Mouse (Mus musculus) monocyte, adult 5-6 weeks (primary cell): ENCODE results near the gene Abcc4. TPM values are rescaled to one million over a fixed set of nuclear protein-coding genes. Genes with fewer than 3 reads are reported as not detected.
A peak's percentile ranks its signal among the peaks of the same experiment; 100 is the strongest.
"Not testable (repeated sequence)": the region's sequence is repeated elsewhere in the genome, so short reads cannot be mapped to it uniquely, and the experiment has no call there.

Source experiments
- ATAC-seq: fragments of 153-309, 156-312 bp; replicated peaks from 2 replicates; pipeline ENCODE4 v1.8.0; 2017; ENCODE audit warnings: mild to moderate bottlenecking; ENCODE audit not compliant: low TSS enrichment, insufficient number of reproducible peaks, severe bottlenecking, poor library complexity, low FRiP score
- total RNA-seq: library from RNA; stranded (forward); fragments of 200-1000, 200-491, 200-594 nt; gene quantifications from 3 replicates; pipeline ENCODE4 v1.2.3, GENCODE M21; 2017

Abcc4 gene
- total RNA-seq, 1 experiment from 2014 or later, result 11.1 TPM

- no peak for ATAC-seq
Observed at GRCm38 (mm10) chr14:118656036-118656435, 50.0 kb downstream of the Abcc4 start.

- no peak for ATAC-seq
Observed at GRCm38 (mm10) chr14:118654903-118655302, 51.1 kb downstream of the Abcc4 start.

DNA sequence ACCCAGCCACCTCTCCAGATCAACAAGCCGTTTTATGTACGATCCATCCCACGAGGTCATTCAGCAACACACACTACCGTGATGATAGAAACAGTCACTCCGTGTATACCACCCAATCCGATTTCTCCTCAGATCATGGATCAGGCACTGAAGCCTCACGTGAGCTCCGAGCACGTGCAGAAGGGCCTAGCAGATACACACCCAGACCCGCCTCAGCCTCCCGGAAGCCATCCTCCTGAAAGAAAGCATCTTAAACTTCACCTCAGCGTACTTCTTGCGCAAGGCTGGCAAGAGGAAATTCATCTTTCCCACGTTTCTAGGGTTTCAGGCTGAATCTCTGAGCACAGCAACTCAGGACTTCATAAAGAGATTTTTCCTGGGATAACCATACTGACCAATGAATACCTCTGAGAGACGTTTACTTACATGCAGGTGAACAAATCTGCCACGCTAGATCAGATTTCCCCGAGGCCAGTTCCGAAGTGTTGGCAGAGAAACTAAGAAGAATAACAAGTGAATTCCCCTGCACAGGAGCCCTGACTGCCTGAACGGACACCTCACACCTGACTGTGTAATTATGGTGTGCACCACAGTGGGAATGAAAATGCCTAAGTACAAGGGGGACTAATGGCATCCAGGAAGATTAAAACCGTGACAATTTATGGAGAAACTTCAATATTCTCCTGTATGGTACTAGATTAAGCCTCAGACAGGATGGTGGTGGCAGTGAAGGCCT lies 54.1 kb downstream of the Abcc4 start:
- no peak for ATAC-seq

DNA sequence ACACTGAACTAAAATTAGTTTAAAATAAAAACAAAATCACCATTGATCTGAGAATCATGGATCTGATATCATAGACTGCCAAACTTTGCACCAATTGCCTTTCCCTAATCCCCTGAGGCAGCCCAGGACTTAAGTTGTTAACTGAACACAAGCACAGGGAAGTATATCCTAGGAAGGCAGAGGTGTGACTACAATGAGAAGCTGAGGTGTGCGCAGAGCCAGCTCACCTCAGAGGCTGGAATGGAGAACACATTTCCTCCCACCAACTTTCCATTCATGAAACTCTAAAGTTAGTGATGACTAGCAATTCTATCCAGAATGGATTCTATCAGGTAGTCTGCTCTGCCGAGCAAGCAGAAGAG lies 56.1 kb downstream of the Abcc4 start:
- no peak for ATAC-seq

- ATAC-seq, result no peak
Observed at GRCm38 (mm10) chr14:118649199-118649894, 56.7 kb downstream of the Abcc4 start.

DNA sequence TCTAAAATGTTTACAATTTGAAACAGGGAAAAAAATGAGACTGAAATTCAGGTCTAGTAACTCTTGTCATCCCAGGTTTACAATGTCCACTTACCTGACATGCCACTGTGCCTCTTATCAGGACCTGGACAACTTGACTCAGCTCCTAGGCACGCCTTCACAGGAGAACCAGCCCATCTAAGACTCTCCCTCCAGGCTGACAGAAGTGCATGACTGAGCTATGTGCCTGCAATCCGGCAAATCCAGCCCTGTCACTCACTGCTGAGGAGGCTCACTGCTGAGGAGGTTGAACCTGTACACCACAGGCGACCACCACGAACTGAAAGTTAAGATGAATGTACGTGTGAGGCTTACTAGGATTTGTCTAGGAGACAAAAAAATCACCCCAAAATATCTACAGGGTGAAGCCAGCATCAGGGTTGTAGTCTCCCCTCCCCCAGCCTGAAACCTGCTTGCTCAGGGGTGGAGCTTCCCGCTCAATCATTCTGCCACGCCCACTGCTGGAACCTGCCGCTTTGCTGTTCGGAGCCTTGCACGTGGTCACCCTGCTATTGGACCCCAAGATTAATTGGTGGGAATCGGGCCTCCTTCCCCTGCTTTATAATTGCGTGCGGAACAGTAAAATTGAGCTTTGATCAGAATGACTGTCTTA lies 63.0 kb downstream of the Abcc4 start:
- ATAC-seq, result not testable (repeated sequence)

- no peak for ATAC-seq
Observed at GRCm38 (mm10) chr14:118642140-118642539, 63.9 kb downstream of the Abcc4 start.

DNA sequence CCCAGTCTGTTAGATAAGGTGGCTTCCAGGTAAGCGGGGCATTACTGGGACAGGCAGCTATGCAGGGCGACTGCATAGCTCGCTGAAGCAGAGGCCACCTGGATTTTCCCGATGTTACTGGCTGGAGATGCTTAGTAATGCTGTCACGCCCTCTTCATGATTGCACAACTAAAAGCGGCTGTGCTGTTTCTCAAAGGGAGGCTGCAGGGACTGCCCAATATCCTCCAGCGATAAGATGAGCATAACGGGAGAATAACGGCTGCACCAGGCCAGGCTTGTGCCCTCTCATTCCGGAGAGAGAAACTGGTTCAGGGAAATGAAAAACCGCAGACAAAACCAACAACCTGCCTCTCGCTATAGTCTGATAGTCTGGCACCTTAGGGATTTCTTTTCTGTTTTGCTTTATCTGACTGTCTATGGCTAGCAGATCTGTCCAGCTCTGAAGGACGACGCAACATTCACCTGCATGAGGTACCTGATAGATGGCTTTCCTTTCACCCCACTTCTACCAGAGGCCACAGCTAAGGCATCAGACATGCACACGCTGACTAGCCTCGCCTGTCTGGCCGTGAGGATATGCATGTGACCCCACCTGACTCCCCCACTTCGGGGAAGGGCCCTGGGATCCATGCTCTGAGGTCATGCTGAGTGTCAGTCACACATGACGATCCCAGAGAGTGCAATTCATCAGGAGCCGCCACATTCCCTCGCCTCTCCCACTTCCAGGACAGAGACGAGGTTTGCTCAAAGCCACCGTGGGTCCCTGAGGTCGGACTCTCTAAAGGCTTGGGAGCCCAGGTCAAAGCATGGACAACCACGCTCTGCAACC lies 67.4 kb downstream of the Abcc4 start:
- ATAC-seq, result no peak

- no peak for ATAC-seq
Observed at GRCm38 (mm10) chr14:118635493-118636183, 70.4 kb downstream of the Abcc4 start.

- ATAC-seq, result no peak
Observed at GRCm38 (mm10) chr14:118629649-118630048, 76.4 kb downstream of the Abcc4 start.

DNA sequence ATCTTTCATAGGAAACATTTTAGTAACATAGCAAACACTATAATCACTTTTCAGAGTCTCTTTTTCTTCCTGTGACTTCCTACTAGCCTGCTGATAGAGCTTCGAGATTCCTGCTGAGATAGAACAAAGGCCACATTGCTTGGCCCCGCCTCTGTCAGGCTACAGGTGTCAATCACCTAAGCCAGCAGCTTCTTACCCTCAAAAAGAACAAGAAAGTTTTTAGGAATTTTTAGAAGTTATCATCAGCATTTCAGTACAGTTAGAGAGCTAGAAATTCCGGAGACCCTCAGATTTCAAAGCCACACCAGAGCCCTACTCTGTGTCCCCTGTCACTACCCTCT lies 84.6 kb downstream of the Abcc4 start:
- no peak for ATAC-seq

DNA sequence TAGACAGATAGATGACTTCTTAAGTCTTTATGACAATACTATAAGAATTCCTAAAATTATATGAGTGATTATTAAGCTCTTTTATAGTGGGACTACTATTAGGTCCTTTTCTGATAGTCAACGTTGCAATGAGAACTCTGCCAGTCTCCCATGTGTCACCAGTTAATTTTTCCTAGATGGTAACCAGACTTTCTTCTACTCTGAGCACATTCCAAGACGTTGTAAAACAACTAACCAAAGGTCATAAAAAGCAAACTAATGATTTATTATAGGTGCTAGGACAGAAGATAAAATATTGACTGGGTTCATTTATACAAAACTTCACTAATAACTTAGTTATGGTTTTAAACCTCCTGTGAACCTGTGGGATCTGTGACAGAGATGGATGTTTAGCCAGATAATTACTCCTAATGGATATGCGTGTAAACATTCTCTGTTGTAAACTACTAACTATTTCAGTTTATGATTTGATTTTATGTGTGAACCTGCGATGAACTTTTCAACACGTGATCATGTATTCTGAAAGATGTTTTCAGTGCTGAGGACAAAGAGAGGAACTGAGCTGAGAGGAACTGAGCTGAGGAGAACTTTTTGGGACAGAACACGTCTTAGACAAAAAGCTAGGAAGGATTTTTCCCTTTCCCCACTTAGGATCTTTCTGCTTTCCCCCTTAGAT lies 85.1 kb downstream of the Abcc4 start:
- ATAC-seq, result no peak

DNA sequence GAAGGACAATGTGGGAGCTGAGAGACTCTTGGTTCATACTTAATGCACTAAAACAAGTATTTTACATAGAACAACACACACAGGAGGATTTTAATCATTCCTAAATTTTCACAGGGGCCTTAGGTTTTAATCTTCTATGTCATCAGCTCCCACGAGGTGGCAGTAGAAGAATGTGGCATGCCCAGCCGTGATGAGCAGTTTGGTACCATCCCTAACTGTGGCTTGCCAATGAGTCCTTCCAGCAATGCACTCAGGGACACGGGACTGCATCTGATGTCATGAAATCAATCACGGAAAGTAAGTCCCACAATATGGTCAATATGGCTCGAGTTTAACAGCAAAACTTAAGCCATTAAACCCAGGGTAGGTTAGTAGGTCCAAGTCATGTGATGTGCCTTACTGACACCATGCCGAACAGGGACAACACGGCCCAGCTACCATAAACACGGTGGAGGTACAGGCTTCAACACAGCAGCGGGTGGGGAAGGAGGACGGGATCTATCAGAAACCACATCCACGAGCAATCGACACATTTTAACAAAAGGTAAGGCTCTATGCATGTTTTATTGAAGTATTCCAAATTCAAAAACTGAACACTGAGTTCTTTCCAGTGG lies 89.2 kb downstream of the Abcc4 start:
- ATAC-seq, result peak; percentile 61

DNA sequence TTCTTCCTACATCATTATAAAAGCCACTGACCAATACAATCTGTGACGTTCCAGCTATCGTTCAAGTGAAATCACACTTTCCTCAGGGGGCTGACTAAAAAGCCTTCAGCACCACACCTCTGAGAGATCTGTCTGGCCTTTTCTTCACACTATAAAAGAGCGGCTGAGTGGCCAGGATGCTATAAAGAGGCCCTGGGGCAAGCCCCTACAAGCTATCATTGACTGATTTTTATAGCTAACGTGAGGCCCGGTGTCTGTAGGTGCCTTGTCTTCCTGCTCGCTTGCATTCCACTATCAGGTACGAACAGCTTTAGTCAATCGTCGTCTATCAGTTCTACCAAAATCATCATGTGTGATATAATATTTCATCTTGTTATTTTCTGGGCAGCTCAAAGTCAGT lies 92.3 kb downstream of the Abcc4 start:
- no peak for ATAC-seq

DNA sequence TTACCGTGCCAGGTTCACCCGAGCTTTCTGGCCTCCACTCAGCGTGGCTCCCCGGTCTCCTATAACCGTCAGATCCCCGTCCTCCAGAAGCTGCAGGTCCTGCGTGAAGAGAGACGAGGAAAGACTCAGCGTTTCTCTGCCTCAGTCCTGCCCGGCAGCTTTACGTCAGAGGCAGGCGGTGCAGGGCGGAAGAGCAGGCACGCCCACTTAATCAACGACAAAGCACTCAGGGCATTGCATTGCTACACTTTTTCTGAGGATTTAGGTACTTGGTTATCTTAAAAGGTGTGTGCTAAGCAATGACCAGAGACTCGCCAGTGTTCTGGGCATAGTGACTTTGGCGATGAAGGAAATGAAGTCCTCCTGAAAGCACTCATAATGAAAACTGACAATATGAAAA lies 94.3 kb downstream of the Abcc4 start:
- ATAC-seq, result no peak

GRCm38 (mm10) chr14:118610786-118611185 lies 95.2 kb downstream of the Abcc4 start:
- ATAC-seq, result no peak

DNA sequence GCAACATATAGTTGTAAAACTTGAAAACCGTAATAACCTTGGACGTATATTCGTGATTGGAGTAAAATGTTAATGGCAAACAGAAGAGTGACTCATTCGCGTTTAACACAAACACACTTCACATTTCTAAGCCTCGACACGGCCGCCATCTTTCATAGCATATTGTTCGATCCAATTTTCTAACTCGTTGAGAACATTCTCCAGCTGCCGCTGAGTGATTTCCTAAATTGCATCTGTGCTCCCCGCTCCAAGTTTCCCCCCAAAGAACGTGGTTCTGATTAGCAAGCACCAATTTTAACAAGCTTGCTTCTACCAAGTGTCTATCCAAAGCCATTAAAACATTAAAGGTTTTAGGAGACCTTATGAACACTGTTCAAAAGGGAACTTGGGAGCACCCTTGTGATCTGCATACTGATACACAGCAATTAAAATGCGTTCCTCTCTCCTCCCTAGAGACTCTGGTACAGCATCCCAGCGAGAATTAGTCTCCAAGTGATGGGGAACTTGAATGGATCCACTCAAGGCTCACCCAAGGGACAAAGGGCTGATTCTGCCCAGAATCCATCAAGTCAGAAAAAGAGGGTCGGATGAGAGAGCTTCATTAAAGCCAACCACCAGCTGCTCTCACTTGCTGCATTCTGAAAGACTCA lies 97.1 kb downstream of the Abcc4 start:
- ATAC-seq, result no peak
